ENCODE assay signal across 9 mouse cellular contexts in the genomic region with DNA sequence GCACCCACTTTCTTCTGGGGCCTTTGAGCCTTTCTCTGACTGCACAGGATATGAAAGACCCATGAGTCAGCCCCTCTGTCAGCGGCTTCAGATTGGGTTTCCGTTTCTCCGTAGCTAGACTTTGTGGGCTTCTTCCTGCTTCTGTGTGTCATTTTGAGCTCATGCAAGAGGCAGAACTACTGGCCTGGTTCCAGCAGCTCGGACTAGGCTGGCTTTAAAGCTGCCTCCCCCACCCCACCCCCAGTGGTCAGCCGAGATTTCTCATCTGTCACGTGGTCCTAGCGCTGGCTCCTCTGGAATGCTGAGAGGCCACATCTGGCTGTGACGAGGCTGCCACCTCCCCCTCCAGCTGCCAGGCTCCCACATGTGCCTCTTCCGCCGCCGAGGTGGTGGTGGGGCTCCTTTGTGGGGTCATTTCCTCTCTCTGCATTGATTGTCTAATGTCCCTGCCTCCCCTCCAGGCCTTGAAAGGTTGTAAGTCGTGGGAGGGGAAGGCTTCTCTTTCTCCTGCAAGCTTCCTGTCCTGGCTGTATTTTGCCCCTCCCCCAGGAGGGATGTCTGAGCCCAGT. TPM values are rescaled to one million over a fixed set of nuclear protein-coding genes. Genes with fewer than 3 reads are reported as not detected.
A peak's percentile ranks its signal among the peaks of the same experiment; 100 is the strongest.
DNase-seq lines count a peak whose midpoint lies in the region.
"Had no signal": no experiment of that assay in that cellular context is flagged by ENCODE, and none has a peak within 500 bp of the region (broad histone marks: within the 10 kb centered on the region; RNA-seq: fewer than 3 reads in every experiment).

No protein-coding gene starts in this region.

- DNase-seq in CD8-positive naive resting alpha-beta T cell, adult 2 months (ENCODE audit: low read depth in 2 of 2, low spot score in 2 of 2) = peak; percentile 40 to 53
- DNase-seq in adrenal gland, postnatal 4 days (ENCODE audit: low spot score in 2 of 2) = peak; percentile 50 to 80
- peak; percentile 96 for DNase-seq in forelimb bud, embryonic 11.5 days (ENCODE audit: low read depth, low spot score)
- DNase-seq in heart, postnatal 36 days = peak; percentile 82 to 85
- DNase-seq in layer of hippocampus, adult 18-20 months (ENCODE audit: low spot score in 2 of 2) = peak; percentile 43 to 46
- DNase-seq in lung, postnatal 25 days (ENCODE audit: low spot score) = peak; percentile 89
- DNase-seq in retina, postnatal 1 day = peak; percentile 76
- DNase-seq in urinary bladder, postnatal 10 days (ENCODE audit: low spot score) = peak; percentile 50

- intact Hi-C loops in heart, postnatal 36 days (cut with DNase I) = loop anchor here (1.0 kb wide), 1 partner anchor 23 kb away; no protein-coding TSS in a partner anchor

RNA-seq across cellular contexts. Expression of gene Gm21969, which starts 4.0 kb away (rescaled TPM):
- total RNA-seq in adrenal gland, postnatal 4 days (2021) = not detected
- total RNA-seq in heart, postnatal 36 days (2021) = not detected
- total RNA-seq in layer of hippocampus, adult 18-20 months (2021) = not detected
- total RNA-seq: layer of hippocampus, adult 8-10 months had no signal

RNA-seq across cellular contexts. Expression of gene Aldh4a1, which starts 23.6 kb away (rescaled TPM):
- 10 to 100 TPM; 41.8 to 43.4 TPM for total RNA-seq in adrenal gland, postnatal 4 days (2021)
- total RNA-seq in heart, postnatal 36 days (2021) = 10 to 100 TPM; 73.7 to 76.3 TPM
- total RNA-seq in layer of hippocampus, adult 18-20 months (2021) = 10 to 100 TPM; 19.6 to 21.4 TPM

RNA-seq across cellular contexts. Expression of gene Tas1r2, which starts 54.3 kb away (rescaled TPM):
- not detected for total RNA-seq in adrenal gland, postnatal 4 days (2021)
- not detected for total RNA-seq in heart, postnatal 36 days (2021)
- total RNA-seq in layer of hippocampus, adult 18-20 months (2021) = not detected
- total RNA-seq: layer of hippocampus, adult 8-10 months had no signal

Comparison
In these comparisons a context has a peak if more than half of its experiments do, and no peak if none do; other contexts are left out.
1. Peak in every context shown above with its lines: DNase-seq.
2. DNase-seq: peak in every context shown above with its lines; median percentile 96 in forelimb bud, embryonic 11.5 days; 89 in lung, postnatal 25 days; 84 in heart, postnatal 36 days; 76 in retina, postnatal 1 day; 65 in adrenal gland, postnatal 4 days; 50 in urinary bladder, postnatal 10 days; 46 in CD8-positive naive resting alpha-beta T cell, adult 2 months; 44 in layer of hippocampus, adult 18-20 months.